Mouse (Mus musculus): Measurements from ENCODE around the gene Lpxn. TPM values are rescaled to one million over a fixed set of nuclear protein-coding genes. Genes with fewer than 3 reads are reported as not detected.

The Lpxn gene
- polyA plus RNA-seq, 1 experiment from 2014 or later = 0.92 TPM

DNA sequence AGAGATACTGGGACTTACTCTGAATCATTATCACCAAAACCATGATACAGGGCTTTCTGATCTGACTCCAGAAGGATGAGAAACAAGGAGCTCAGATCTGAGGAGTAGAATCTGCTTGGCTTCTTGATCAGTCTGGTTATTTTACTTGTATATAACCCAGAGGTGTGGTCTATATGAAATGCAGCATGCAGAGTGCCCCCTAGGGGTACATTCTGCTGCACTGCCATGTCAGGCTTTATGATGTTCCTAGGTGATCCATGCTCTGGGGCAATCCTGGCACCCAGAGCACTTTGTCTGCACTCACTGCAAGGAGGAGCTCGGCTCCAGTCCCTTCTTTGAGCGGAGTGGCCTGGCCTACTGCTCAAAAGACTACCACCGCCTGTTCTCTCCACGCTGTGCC, 28.6 kb downstream of the Lpxn start:
- no peak for ATAC-seq
- H3K4me3 ChIP-seq (replicated peaks; ENCODE audit: low read length) = no peak overlapping the region
- 74% methylated on average over 4 of the region's 4 CpGs for WGBS
- no peak overlapping the region for H3K9ac ChIP-seq (replicated peaks; ENCODE audit: low read depth, low read length)
- H3K4me2 ChIP-seq (ENCODE audit: low read length) = no peak overlapping the region
- no peaks in the 10 kb centered on the region for H3K4me1 ChIP-seq (replicated peaks; ENCODE audit: control insufficient read depth, insufficient read depth, low read length)
- no peaks in the 10 kb centered on the region for H3K36me3 ChIP-seq (ENCODE audit: control insufficient read depth, insufficient read depth)
- no peaks in the 10 kb centered on the region for H3K9me3 ChIP-seq (ENCODE audit: control insufficient read depth, low read length)
- no peak overlapping the region for H3K27ac ChIP-seq (ENCODE audit: low read length)
- no peaks in the 10 kb centered on the region for H3K27me3 ChIP-seq (replicated peaks; ENCODE audit: control insufficient read depth, insufficient read depth, low read length)

DNA sequence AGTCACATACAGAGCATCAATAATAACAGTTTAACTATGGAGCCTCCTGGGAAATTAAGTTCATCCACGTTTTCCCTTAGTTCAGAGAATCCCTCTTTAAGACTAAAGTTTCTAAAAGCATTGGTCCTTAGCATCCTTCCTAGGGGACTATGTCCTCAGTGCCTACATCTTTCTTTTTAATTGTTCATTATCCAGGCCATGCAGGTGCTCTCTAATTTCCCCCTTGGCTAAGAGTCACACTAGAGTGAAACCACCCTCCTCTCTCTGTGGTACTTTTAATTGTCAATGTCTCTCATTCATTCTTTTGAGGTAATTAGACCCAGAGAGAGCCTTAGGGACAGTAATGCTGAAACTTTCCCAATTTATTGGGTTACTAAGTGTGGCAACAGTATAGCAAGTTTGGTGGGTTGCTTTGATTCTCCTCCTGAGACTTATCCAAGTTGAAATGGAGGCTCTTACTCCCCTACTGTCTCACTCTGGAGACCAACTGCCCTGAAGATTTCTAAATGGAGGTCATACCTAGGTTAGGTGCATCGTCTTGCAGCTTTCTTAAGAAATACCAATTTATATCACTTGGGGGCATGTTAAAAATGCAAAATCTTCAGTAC, 34.9 kb downstream of the Lpxn start:
- no peaks in the 10 kb centered on the region for H3K9me3 ChIP-seq (ENCODE audit: control insufficient read depth, low read length)
- H3K36me3 ChIP-seq (ENCODE audit: control insufficient read depth, insufficient read depth) = no peaks in the 10 kb centered on the region
- H3K9ac ChIP-seq (replicated peaks; ENCODE audit: low read depth, low read length) = no peak overlapping the region
- H3K4me3 ChIP-seq (replicated peaks; ENCODE audit: low read length) = no peak overlapping the region
- H3K27ac ChIP-seq (ENCODE audit: low read length) = no peak overlapping the region
- H3K4me2 ChIP-seq (ENCODE audit: low read length) = no peak overlapping the region
- 72% methylated on average over 2 of the region's 2 CpGs for WGBS
- H3K27me3 ChIP-seq (replicated peaks; ENCODE audit: control insufficient read depth, insufficient read depth, low read length) = no peaks in the 10 kb centered on the region
- no peaks in the 10 kb centered on the region for H3K4me1 ChIP-seq (replicated peaks; ENCODE audit: control insufficient read depth, insufficient read depth, low read length)
- ATAC-seq = no peak

- H3K36me3 ChIP-seq (ENCODE audit: control insufficient read depth, insufficient read depth) = no peaks in the 10 kb centered on the region
- ATAC-seq = no peak
- no peaks in the 10 kb centered on the region for H3K27me3 ChIP-seq (replicated peaks; ENCODE audit: control insufficient read depth, insufficient read depth, low read length)
- H3K4me3 ChIP-seq (replicated peaks; ENCODE audit: low read length) = no peak overlapping the region
- H3K27ac ChIP-seq (ENCODE audit: low read length) = no peak overlapping the region
- H3K9me3 ChIP-seq (ENCODE audit: control insufficient read depth, low read length) = no peaks in the 10 kb centered on the region
- no peak overlapping the region for H3K4me2 ChIP-seq (ENCODE audit: low read length)
- no peak overlapping the region for H3K9ac ChIP-seq (replicated peaks; ENCODE audit: low read depth, low read length)
- 71% methylated on average over 1 of the region's 1 CpGs for WGBS
- H3K4me1 ChIP-seq (replicated peaks; ENCODE audit: control insufficient read depth, insufficient read depth, low read length) = no peaks in the 10 kb centered on the region
Observed at GRCm38 (mm10) chr19:12831559-12831958, 35.6 kb downstream of the Lpxn start.

DNA sequence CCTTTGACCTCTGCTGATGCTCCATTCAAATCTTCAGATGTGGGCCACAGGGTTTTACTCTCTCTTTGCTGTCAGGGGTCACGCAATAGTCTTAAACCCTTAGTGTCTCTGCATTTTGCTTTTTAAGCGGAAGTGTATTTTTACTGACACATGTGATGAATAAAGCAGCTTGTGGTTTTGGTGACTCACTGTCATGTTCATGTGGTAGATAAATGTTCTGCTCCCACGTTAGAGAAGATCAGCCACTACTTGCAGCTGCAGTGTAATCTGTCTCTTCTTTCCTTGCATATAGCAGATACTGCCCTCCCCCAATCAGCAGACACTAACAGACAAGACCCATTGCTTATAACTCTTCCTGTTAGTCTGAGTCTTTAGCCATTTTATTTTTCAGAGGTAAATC, 37.6 kb downstream of the Lpxn start:
- no peaks in the 10 kb centered on the region for H3K27me3 ChIP-seq (replicated peaks; ENCODE audit: control insufficient read depth, insufficient read depth, low read length)
- no peak overlapping the region for H3K4me2 ChIP-seq (ENCODE audit: low read length)
- no peak for ATAC-seq
- H3K36me3 ChIP-seq (ENCODE audit: control insufficient read depth, insufficient read depth) = no peaks in the 10 kb centered on the region
- H3K4me3 ChIP-seq (replicated peaks; ENCODE audit: low read length) = no peak overlapping the region
- H3K4me1 ChIP-seq (replicated peaks; ENCODE audit: control insufficient read depth, insufficient read depth, low read length) = no peaks in the 10 kb centered on the region
- no peak overlapping the region for H3K9ac ChIP-seq (replicated peaks; ENCODE audit: low read depth, low read length)
- H3K9me3 ChIP-seq (ENCODE audit: control insufficient read depth, low read length) = no peaks in the 10 kb centered on the region
- no peak overlapping the region for H3K27ac ChIP-seq (ENCODE audit: low read length)
- WGBS = 89% methylated on average over 3 of the region's 3 CpGs

DNA sequence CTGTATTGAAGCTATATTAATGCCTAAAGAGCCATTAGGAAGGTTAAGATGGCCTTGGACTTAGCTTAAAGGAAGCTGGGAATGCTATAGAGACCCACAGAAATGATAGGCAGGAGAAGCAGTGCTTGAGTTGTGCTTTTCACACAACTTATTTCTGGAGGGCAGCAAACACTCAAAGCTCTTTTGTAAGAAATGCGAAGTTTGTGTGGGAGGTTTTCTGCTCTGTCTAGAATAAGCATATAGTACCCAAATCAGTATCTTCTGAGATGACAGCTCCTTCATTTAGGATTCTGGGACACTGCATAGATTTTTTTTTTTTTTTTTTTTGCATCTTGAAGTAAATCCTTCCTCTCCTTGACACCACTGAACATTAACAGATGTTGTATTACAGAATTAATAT, 42.5 kb downstream of the Lpxn start:
- no peaks in the 10 kb centered on the region for H3K4me1 ChIP-seq (replicated peaks; ENCODE audit: control insufficient read depth, insufficient read depth, low read length)
- no peaks in the 10 kb centered on the region for H3K36me3 ChIP-seq (ENCODE audit: control insufficient read depth, insufficient read depth)
- H3K9me3 ChIP-seq (ENCODE audit: control insufficient read depth, low read length) = no peaks in the 10 kb centered on the region
- 80% methylated on average over 1 of the region's 1 CpGs for WGBS
- H3K4me3 ChIP-seq (replicated peaks; ENCODE audit: low read length) = no peak overlapping the region
- H3K9ac ChIP-seq (replicated peaks; ENCODE audit: low read depth, low read length) = no peak overlapping the region
- no peaks in the 10 kb centered on the region for H3K27me3 ChIP-seq (replicated peaks; ENCODE audit: control insufficient read depth, insufficient read depth, low read length)
- H3K27ac ChIP-seq (ENCODE audit: low read length) = no peak overlapping the region
- no peak overlapping the region for H3K4me2 ChIP-seq (ENCODE audit: low read length)
- no peak for ATAC-seq

DNA sequence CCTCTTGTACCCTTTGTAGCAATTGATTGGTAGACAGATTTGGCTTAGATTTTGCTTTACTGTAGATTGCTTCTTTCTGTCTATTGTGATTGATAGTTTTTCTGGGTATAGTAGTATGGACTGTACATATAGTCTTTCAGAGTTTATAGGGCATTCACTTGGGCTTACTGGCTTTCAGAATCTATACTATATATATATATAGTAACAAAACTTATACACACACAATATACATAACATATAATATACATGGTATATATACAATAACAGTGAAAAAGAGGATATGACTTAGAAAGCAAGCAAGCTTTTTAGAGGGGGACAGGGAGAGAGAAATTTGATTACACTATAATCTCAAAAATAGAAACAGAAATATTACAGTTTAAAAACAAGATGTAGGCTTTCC, 50.4 kb downstream of the Lpxn start, which contains the start of gene Gm5244:
Gene Gm5244, plus strand, starts transcription at position 301 of the 400 bp plus-strand sequence.
- no peaks in the 10 kb centered on the region for H3K36me3 ChIP-seq (ENCODE audit: control insufficient read depth, insufficient read depth)
- H3K27me3 ChIP-seq (replicated peaks; ENCODE audit: control insufficient read depth, insufficient read depth, low read length) = no peaks in the 10 kb centered on the region
- no peak within 1 kb of the TSS for H3K9ac ChIP-seq (replicated peaks; ENCODE audit: low read depth, low read length)
- H3K9me3 ChIP-seq (ENCODE audit: control insufficient read depth, low read length) = no peaks in the 10 kb centered on the region
- ATAC-seq = no peak
- H3K4me3 ChIP-seq (replicated peaks; ENCODE audit: low read length) = no peak within 1 kb of the TSS
- H3K4me1 ChIP-seq (replicated peaks; ENCODE audit: control insufficient read depth, insufficient read depth, low read length) = no peaks in the 10 kb centered on the region
- H3K4me2 ChIP-seq (ENCODE audit: low read length) = no peak within 1 kb of the TSS
- no peak within 1 kb of the TSS for H3K27ac ChIP-seq (ENCODE audit: low read length)

GRCm38 (mm10) chr19:12856983-12857382, 61.0 kb downstream of the Lpxn start, which contains the start of gene Olfr1444:
Gene Olfr1444 (plus strand): TSS chr19:12857283.
- no peaks in the 10 kb centered on the region for H3K4me1 ChIP-seq (replicated peaks; ENCODE audit: control insufficient read depth, insufficient read depth, low read length)
- H3K9me3 ChIP-seq (ENCODE audit: control insufficient read depth, low read length) = no peaks in the 10 kb centered on the region
- no peak within 1 kb of the TSS for H3K9ac ChIP-seq (replicated peaks; ENCODE audit: low read depth, low read length)
- no peak within 1 kb of the TSS for H3K27ac ChIP-seq (ENCODE audit: low read length)
- no peak for ATAC-seq
- no peaks in the 10 kb centered on the region for H3K27me3 ChIP-seq (replicated peaks; ENCODE audit: control insufficient read depth, insufficient read depth, low read length)
- WGBS = 81% methylated on average over 1 of the region's 1 CpGs
- no peaks in the 10 kb centered on the region for H3K36me3 ChIP-seq (ENCODE audit: control insufficient read depth, insufficient read depth)
- H3K4me3 ChIP-seq (replicated peaks; ENCODE audit: low read length) = no peak within 1 kb of the TSS
- no peak within 1 kb of the TSS for H3K4me2 ChIP-seq (ENCODE audit: low read length)

Other genes with a start within 250 kb of the Lpxn start
- 0.21 TPM in 1 of 2 replicates, not detected in the other for gene Gm4952, start 196.2 kb upstream of the Lpxn start, polyA plus RNA-seq (2015; fragmentation: Nextera tagmentation; extraction: Ambion mirVana)
- gene Glyat, start 162.9 kb upstream of the Lpxn start, polyA plus RNA-seq (2015; fragmentation: Nextera tagmentation; extraction: Ambion mirVana) = not detected in 2 replicates
- gene Olfr1442, start 125.8 kb upstream of the Lpxn start, polyA plus RNA-seq (2015; fragmentation: Nextera tagmentation; extraction: Ambion mirVana) = not detected in 2 replicates
- not detected in 2 replicates for gene Olfr1443, start 118.1 kb upstream of the Lpxn start, polyA plus RNA-seq (2015; fragmentation: Nextera tagmentation; extraction: Ambion mirVana)
- not detected in 2 replicates for gene Keg1, start 100.4 kb upstream of the Lpxn start, polyA plus RNA-seq (2015; fragmentation: Nextera tagmentation; extraction: Ambion mirVana)
- 1.3 and 1.5 TPM in 2 replicates for gene Cntf, start 30.6 kb upstream of the Lpxn start, polyA plus RNA-seq (2015; fragmentation: Nextera tagmentation; extraction: Ambion mirVana)
- gene Zfp91, start 67 bp upstream of the Lpxn start, polyA plus RNA-seq (2015; fragmentation: Nextera tagmentation; extraction: Ambion mirVana) = 13.1 and 13.3 TPM in 2 replicates
- gene Gm5244, start 50.5 kb downstream of the Lpxn start, polyA plus RNA-seq (2015; fragmentation: Nextera tagmentation; extraction: Ambion mirVana) = not detected in 2 replicates
- not detected in 2 replicates for gene Olfr1444, start 61.1 kb downstream of the Lpxn start, polyA plus RNA-seq (2015; fragmentation: Nextera tagmentation; extraction: Ambion mirVana)
- not detected in 2 replicates for gene Olfr1445, start 87.7 kb downstream of the Lpxn start, polyA plus RNA-seq (2015; fragmentation: Nextera tagmentation; extraction: Ambion mirVana)
- not detected in 2 replicates for gene Olfr1446, start 97.3 kb downstream of the Lpxn start, polyA plus RNA-seq (2015; fragmentation: Nextera tagmentation; extraction: Ambion mirVana)
- not detected in 2 replicates for gene Olfr1447, start 107.5 kb downstream of the Lpxn start, polyA plus RNA-seq (2015; fragmentation: Nextera tagmentation; extraction: Ambion mirVana)
- not detected in 2 replicates for gene Olfr1448, start 128.2 kb downstream of the Lpxn start, polyA plus RNA-seq (2015; fragmentation: Nextera tagmentation; extraction: Ambion mirVana)
- not detected in 2 replicates for gene Olfr1449, start 134.6 kb downstream of the Lpxn start, polyA plus RNA-seq (2015; fragmentation: Nextera tagmentation; extraction: Ambion mirVana)
- gene Olfr1450, start 154.1 kb downstream of the Lpxn start, polyA plus RNA-seq (2015; fragmentation: Nextera tagmentation; extraction: Ambion mirVana) = not detected in 2 replicates
- gene Olfr1451, start 198.8 kb downstream of the Lpxn start, polyA plus RNA-seq (2015; fragmentation: Nextera tagmentation; extraction: Ambion mirVana) = not detected in 2 replicates
- gene Olfr1453, start 232.1 kb downstream of the Lpxn start, polyA plus RNA-seq (2015; fragmentation: Nextera tagmentation; extraction: Ambion mirVana) = not detected in 2 replicates